Mouse (Mus musculus): ENCODE results near the gene Usp37. TPM values are rescaled to one million over a fixed set of nuclear protein-coding genes. Genes with fewer than 3 reads are reported as not detected.

Gene Usp37
- polyA plus RNA-seq, 1 experiment from 2014 or later: 54.2 TPM

GRCm38 (mm10) chr1:74392446-74392994, 151.6 kb downstream of the Usp37 start:
- Histone ChIP-seq H3K4me1 (replicated peaks; ENCODE audit: control insufficient read depth, insufficient read depth, low read length) (peaks cover 13% of the 10 kb centered on the region), H3K4me2 (ENCODE audit: low read depth, low read length, severe bottlenecking) (peak overlapping the region; percentile 95), H3K4me3 (ENCODE audit: low read depth, low read length) (peak overlapping the region; percentile 97), H3K9ac (ENCODE audit: low read length) (peak overlapping the region; percentile 92), H3K9me3 (ENCODE audit: control insufficient read depth, low read length) (no peaks in the 10 kb centered on the region), H3K27ac (ENCODE audit: low read depth, low read length) (peak overlapping the region; percentile 94; the same call in 1 of the 2 replicates), H3K27me3 (ENCODE audit: control insufficient read depth, insufficient read depth, low read length) (peaks cover 2% of the 10 kb centered on the region; the same call in 1 of the 2 replicates), H3K36me3 (ENCODE audit: control insufficient read depth, insufficient read depth, low read length) (peaks cover 10% of the 10 kb centered on the region)
- no peak for DNase-seq (ENCODE audit: low spot score)
- peak; percentile 28 for ATAC-seq (replicated peaks; ENCODE audit: low FRiP score)
- under 1% methylated on average over 16 of the region's 16 CpGs for WGBS

GRCm38 (mm10) chr1:74391844-74392441, 152.1 kb downstream of the Usp37 start:
- no peaks in the 10 kb centered on the region for H3K9me3 ChIP-seq (ENCODE audit: control insufficient read depth, low read length)
- peak overlapping the region; percentile 95 for H3K4me2 ChIP-seq (ENCODE audit: low read depth, low read length, severe bottlenecking)
- peaks cover 16% of the 10 kb centered on the region for H3K4me1 ChIP-seq (replicated peaks; ENCODE audit: control insufficient read depth, insufficient read depth, low read length)
- peaks cover 10% of the 10 kb centered on the region for H3K36me3 ChIP-seq (ENCODE audit: control insufficient read depth, insufficient read depth, low read length)
- H3K27ac ChIP-seq (ENCODE audit: low read depth, low read length): peak overlapping the region; percentile 94
- ATAC-seq (replicated peaks; ENCODE audit: low FRiP score) (peak; percentile 67), DNase-seq (ENCODE audit: low spot score) (peak; percentile 83)
- peaks cover 2% of the 10 kb centered on the region; the same call in 1 of the 2 replicates for H3K27me3 ChIP-seq (ENCODE audit: control insufficient read depth, insufficient read depth, low read length)
- H3K4me3 ChIP-seq (ENCODE audit: low read depth, low read length): peak overlapping the region; percentile 97
- under 1% methylated on average over 47 of the region's 63 CpGs for WGBS
- peak overlapping the region; percentile 92 for H3K9ac ChIP-seq (ENCODE audit: low read length)

- 2% methylated on average over 51 of the region's 51 CpGs for WGBS
- H3K27me3 ChIP-seq (ENCODE audit: control insufficient read depth, insufficient read depth, low read length): peaks cover 2% of the 10 kb centered on the region; the same call in 1 of the 2 replicates
- peak within 1 kb of the TSS; percentile 94 for H3K27ac ChIP-seq (ENCODE audit: low read depth, low read length)
- DNase-seq (ENCODE audit: low spot score) (peak; percentile 97), ATAC-seq (replicated peaks; ENCODE audit: low FRiP score) (peak; percentile 81)
- no peaks in the 10 kb centered on the region for H3K9me3 ChIP-seq (ENCODE audit: control insufficient read depth, low read length)
- peak within 1 kb of the TSS; percentile 97 for H3K4me3 ChIP-seq (ENCODE audit: low read depth, low read length)
- H3K4me2 ChIP-seq (ENCODE audit: low read depth, low read length, severe bottlenecking): peak within 1 kb of the TSS; percentile 95
- H3K4me1 ChIP-seq (replicated peaks; ENCODE audit: control insufficient read depth, insufficient read depth, low read length): peaks cover 16% of the 10 kb centered on the region
- H3K9ac ChIP-seq (ENCODE audit: low read length): peak within 1 kb of the TSS; percentile 92
- peaks cover 10% of the 10 kb centered on the region for H3K36me3 ChIP-seq (ENCODE audit: control insufficient read depth, insufficient read depth, low read length)
Observed at GRCm38 (mm10) chr1:74390924-74391748, 152.9 kb downstream of the Usp37 start, which contains the start of gene Ctdsp1. Ctdsp1 (plus strand) TSS chr1:74391509.

- peak overlapping the region; percentile 29 for H3K9ac ChIP-seq (ENCODE audit: low read length)
- no peaks in the 10 kb centered on the region for H3K9me3 ChIP-seq (ENCODE audit: control insufficient read depth, low read length)
- DNase-seq (ENCODE audit: low spot score) (peak; percentile 73), ATAC-seq (replicated peaks; ENCODE audit: low FRiP score) (no peak)
- peaks cover 10% of the 10 kb centered on the region for H3K36me3 ChIP-seq (ENCODE audit: control insufficient read depth, insufficient read depth, low read length)
- H3K4me1 ChIP-seq (replicated peaks; ENCODE audit: control insufficient read depth, insufficient read depth, low read length): peaks cover 16% of the 10 kb centered on the region
- WGBS: 9% methylated on average over 21 of the region's 21 CpGs
- peaks cover 2% of the 10 kb centered on the region; the same call in 1 of the 2 replicates for H3K27me3 ChIP-seq (ENCODE audit: control insufficient read depth, insufficient read depth, low read length)
- H3K4me2 ChIP-seq (ENCODE audit: low read depth, low read length, severe bottlenecking): peak overlapping the region; percentile 40
- H3K27ac ChIP-seq (ENCODE audit: low read depth, low read length): no peak overlapping the region; the same call in 1 of the 2 replicates
- peak overlapping the region; percentile 14; the same call in 1 of the 2 replicates for H3K4me3 ChIP-seq (ENCODE audit: low read depth, low read length)
Observed at GRCm38 (mm10) chr1:74390287-74390906, 153.7 kb downstream of the Usp37 start.

DNA sequence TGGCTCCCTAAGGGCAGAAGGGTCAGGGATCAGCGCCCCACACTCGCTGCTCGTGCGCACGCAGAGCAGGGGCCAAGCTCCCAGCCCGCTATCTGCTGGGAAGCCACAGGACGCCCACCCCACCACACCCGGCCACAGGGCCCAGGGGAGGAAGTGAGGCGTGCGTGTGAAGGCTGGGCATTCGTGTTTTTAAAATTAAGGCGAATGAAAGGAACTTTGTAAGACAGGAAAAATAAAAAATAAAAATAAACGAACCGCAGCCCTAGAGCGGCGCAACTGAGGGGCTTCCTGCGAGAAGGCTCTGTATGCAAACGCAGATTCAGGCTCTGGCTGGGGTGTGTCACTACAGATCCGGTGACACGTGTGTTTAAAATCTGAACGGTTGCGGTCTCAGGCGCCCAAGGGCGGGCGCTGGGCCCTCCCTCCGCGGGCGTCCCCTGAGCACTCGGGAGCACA, 154.2 kb downstream of the Usp37 start:
- ATAC-seq (replicated peaks; ENCODE audit: low FRiP score) (no peak), DNase-seq (ENCODE audit: low spot score) (no peak)
- Histone ChIP-seq H3K4me3 (ENCODE audit: low read depth, low read length) (peak overlapping the region; percentile 14; the same call in 1 of the 2 replicates), H3K4me1 (replicated peaks; ENCODE audit: control insufficient read depth, insufficient read depth, low read length) (peaks cover 16% of the 10 kb centered on the region), H3K9me3 (ENCODE audit: control insufficient read depth, low read length) (no peaks in the 10 kb centered on the region), H3K36me3 (ENCODE audit: control insufficient read depth, insufficient read depth, low read length) (peaks cover 7% of the 10 kb centered on the region), H3K27me3 (ENCODE audit: control insufficient read depth, insufficient read depth, low read length) (peaks cover 2% of the 10 kb centered on the region; the same call in 1 of the 2 replicates), H3K4me2 (ENCODE audit: low read depth, low read length, severe bottlenecking) (peak overlapping the region; percentile 40), H3K27ac (ENCODE audit: low read depth, low read length) (no peak overlapping the region), H3K9ac (ENCODE audit: low read length) (peak overlapping the region; percentile 29)
- WGBS: 3% methylated on average over 29 of the region's 29 CpGs

DNA sequence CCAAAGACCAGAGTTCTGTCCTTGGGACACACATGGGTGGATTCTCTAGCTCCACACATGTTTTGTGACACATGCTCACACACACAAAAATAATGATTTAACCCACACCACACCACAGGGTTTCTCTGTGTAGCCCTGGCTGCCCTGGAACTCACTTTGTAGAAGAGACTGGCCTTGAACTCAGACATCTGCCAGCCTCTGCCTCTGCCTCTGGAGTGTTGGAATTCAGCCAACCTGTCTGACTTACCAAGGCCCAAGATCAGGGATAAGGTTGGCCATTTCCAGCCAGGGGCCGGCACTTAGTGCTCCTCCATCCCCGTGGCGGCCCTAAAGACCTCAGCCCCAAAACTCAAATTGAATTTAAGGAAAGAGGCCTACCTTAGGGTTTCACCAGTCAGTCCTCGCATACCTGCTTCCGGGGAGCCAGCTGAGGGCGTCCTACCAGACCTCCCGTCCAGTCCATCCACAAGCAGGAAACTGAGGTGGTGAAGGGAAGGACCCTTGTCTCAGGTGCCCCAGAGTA, 155.6 kb downstream of the Usp37 start:
- DNase-seq (ENCODE audit: low spot score) (no peak), ATAC-seq (replicated peaks; ENCODE audit: low FRiP score) (no peak)
- H3K27ac ChIP-seq (ENCODE audit: low read depth, low read length): no peak overlapping the region
- no peak overlapping the region for H3K4me3 ChIP-seq (ENCODE audit: low read depth, low read length)
- no peak overlapping the region for H3K4me2 ChIP-seq (ENCODE audit: low read depth, low read length, severe bottlenecking)
- H3K9me3 ChIP-seq (ENCODE audit: control insufficient read depth, low read length): no peaks in the 10 kb centered on the region
- H3K9ac ChIP-seq (ENCODE audit: low read length): no peak overlapping the region
- peaks cover 2% of the 10 kb centered on the region; the same call in 1 of the 2 replicates for H3K27me3 ChIP-seq (ENCODE audit: control insufficient read depth, insufficient read depth, low read length)
- no peaks in the 10 kb centered on the region for H3K36me3 ChIP-seq (ENCODE audit: control insufficient read depth, insufficient read depth, low read length)
- peaks cover 16% of the 10 kb centered on the region for H3K4me1 ChIP-seq (replicated peaks; ENCODE audit: control insufficient read depth, insufficient read depth, low read length)
- WGBS: 80% methylated on average over 7 of the region's 7 CpGs

DNA sequence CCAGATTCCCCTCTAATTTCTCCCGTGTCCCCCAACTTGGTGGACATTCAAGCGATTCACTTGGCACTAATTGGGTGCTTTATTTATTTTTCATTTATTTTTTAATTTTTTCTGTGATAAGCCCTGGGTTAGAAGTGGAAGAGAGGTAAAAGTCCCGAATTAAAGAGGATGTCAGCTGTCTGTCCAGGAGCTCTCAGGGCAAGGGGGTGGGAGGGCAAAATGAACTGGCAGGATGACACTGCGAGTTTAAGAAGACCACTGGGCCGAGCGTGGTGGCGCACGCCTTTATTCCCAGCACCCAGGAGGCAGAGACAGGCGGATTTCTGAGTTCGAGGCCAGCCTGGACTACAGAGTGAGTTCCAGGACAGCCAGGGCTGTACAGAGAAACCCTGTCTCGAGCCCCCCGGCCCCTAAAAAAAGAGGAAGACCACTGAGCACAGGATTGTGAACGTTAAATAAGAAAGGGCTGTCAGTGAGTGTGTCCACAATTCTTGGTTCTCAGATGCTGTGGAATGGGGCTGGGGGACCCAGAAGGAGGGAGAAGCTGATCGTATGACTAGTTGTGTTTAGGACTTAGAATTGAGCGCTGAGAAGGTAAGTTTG, 156.6 kb downstream of the Usp37 start:
- Histone ChIP-seq H3K4me2 (ENCODE audit: low read depth, low read length, severe bottlenecking) (peak overlapping the region; percentile 68; the same call in 1 of the 2 replicates), H3K36me3 (ENCODE audit: control insufficient read depth, insufficient read depth, low read length) (no peaks in the 10 kb centered on the region), H3K9me3 (ENCODE audit: control insufficient read depth, low read length) (no peaks in the 10 kb centered on the region), H3K4me3 (ENCODE audit: low read depth, low read length) (peak overlapping the region; percentile 63), H3K27me3 (ENCODE audit: control insufficient read depth, insufficient read depth, low read length) (peaks cover 2% of the 10 kb centered on the region; the same call in 1 of the 2 replicates), H3K9ac (ENCODE audit: low read length) (peak overlapping the region; percentile 75), H3K4me1 (replicated peaks; ENCODE audit: control insufficient read depth, insufficient read depth, low read length) (peaks cover 10% of the 10 kb centered on the region), H3K27ac (ENCODE audit: low read depth, low read length) (peak overlapping the region; percentile 89)
- ATAC-seq (replicated peaks; ENCODE audit: low FRiP score) (no peak), DNase-seq (ENCODE audit: low spot score) (no peak)
- WGBS: 60% methylated on average over 15 of the region's 15 CpGs
